Mouse (Mus musculus) ES-E14 (cell line): ENCODE data around the gene Cenpe. TPM values are rescaled to one million over a fixed set of nuclear protein-coding genes. Genes with fewer than 3 reads are reported as not detected.

Experiments used
- DNase-seq: peaks from one replicate; pipeline ENCODE4 v3.0.0-alpha.2; 2013; ENCODE audit warnings: low read depth, low spot score
- H3K27ac ChIP-seq: 2 replicates; pipeline ENCODE4 v1.5.1; 2012; ENCODE audit warnings: low read depth, mild to moderate bottlenecking, low read length, moderate library complexity, mixed read lengths; ENCODE audit not compliant: poor library complexity, insufficient read depth, severe bottlenecking
- H3K36me3 ChIP-seq: 2 replicates; pipeline ENCODE4 v1.6.1; 2012; ENCODE audit warnings: mild to moderate bottlenecking, low read length, moderate library complexity, mixed read lengths; ENCODE audit not compliant: control insufficient read depth, poor library complexity, insufficient read depth, severe bottlenecking
- H3K4me1 ChIP-seq, 2 experiments: fragments of 150-350 bp in 1 of 2; sonication (generic) in 1 of 2; 2 replicates each; pipeline ENCODE4 v1.6.1; 2012; ENCODE audit warnings: low read length in 2 of 2, mild to moderate bottlenecking in 1 of 2, mixed read lengths in 1 of 2; ENCODE audit not compliant: control insufficient read depth in 2 of 2, insufficient read depth in 2 of 2, poor library complexity in 1 of 2
- H3K4me3 ChIP-seq, 2 experiments: fragments of 150-350 bp in 1 of 2; sonication (generic) in 1 of 2; 2 replicates each; pipeline ENCODE4 v1.5.1; 2012; ENCODE audit warnings: low read length in 2 of 2, low read depth in 1 of 2, mild to moderate bottlenecking in 1 of 2, mixed read lengths in 1 of 2; ENCODE audit not compliant: insufficient read depth in 1 of 2, poor library complexity in 1 of 2, severe bottlenecking in 1 of 2
- H3K9ac ChIP-seq: 2 replicates; pipeline ENCODE4 v1.6.1; 2012; ENCODE audit warnings: low read depth, mild to moderate bottlenecking, low read length, mixed read lengths; ENCODE audit not compliant: poor library complexity, insufficient read depth, severe bottlenecking
- H3K9me3 ChIP-seq: fragments of 150-350 bp; sonication (generic); 2 replicates; pipeline ENCODE4 v1.6.1; 2012; ENCODE audit warnings: low read depth, mild to moderate bottlenecking, low read length; ENCODE audit not compliant: control insufficient read depth, insufficient read depth
- CHD2 ChIP-seq: IDR thresholded peaks from 2 replicates; pipeline ENCODE4 v1.6.1; 2014; ENCODE audit warnings: mild to moderate bottlenecking, low read depth, low read length, inconsistent platforms
- HCFC1 ChIP-seq: IDR thresholded peaks from 2 replicates; pipeline ENCODE4 v1.6.1; 2012; ENCODE audit warnings: low read length, inconsistent platforms, borderline replicate concordance; ENCODE audit not compliant: insufficient read depth
- MAFK ChIP-seq: IDR thresholded peaks from 2 replicates; pipeline ENCODE4 v1.6.1; 2014; ENCODE audit warnings: mild to moderate bottlenecking, low read depth, low read length, inconsistent platforms; ENCODE audit not compliant: insufficient read depth
- ZC3H11A ChIP-seq: IDR thresholded peaks from 2 replicates; pipeline ENCODE4 v1.6.1; 2012; ENCODE audit warnings: low read depth, mild to moderate bottlenecking, inconsistent platforms, low read length, borderline replicate concordance
- ZNF384 ChIP-seq: IDR thresholded peaks from 2 replicates; pipeline ENCODE4 v1.6.1; 2012; ENCODE audit warnings: low read depth, low read length, inconsistent platforms
- in situ Hi-C, 2 experiments: fragments of 600-800 bp; cut with MboI; formaldehyde crosslinking; loops; one replicate each; pipeline ENCODE4 v1.15.1; 2025; ENCODE audit warnings: low sequenced_read_pairs in 2 of 2, inconsistent platforms in 1 of 2; ENCODE audit not compliant: unreplicated experiment in 2 of 2
- total RNA-seq: library from RNA; depleted of rRNA; stranded (reverse); fragments of 300-350 nt; gene quantifications from 2 replicates; pipeline ENCODE4 v1.2.3, GENCODE M21; 2012

The Cenpe gene
- total RNA-seq, 1 experiment = 30.8 TPM

GRCm38 (mm10) chr3:135280669-135281415 is 68.5 kb downstream of the Cenpe start, which contains the start of gene Bdh2:
Gene Bdh2 (plus strand): TSS chr3:135281221.
- peak; percentile 93 for DNase-seq
- Histone ChIP-seq H3K9me3 (no peaks in the 10 kb centered on the region), H3K4me3 (peak within 1 kb of the TSS in 1 of 2 experiments; percentile 27; a peak in 1 of 4 replicates), H3K27ac (no peak within 1 kb of the TSS), H3K4me1 (peaks cover 0 to 6% of the 10 kb centered on the region in 2 experiments; a peak in 1 of 4 replicates), H3K36me3 (no peaks in the 10 kb centered on the region), H3K9ac (no peak within 1 kb of the TSS)
- TF ChIP-seq MAFK (no peak), ZNF384 (no peak), HCFC1 (no peak; the same call in 1 of the 2 replicates), CHD2 (0 out of 2 replicates have a peak, but pooled peaks have one; percentile 25), ZC3H11A (peak; percentile 93)
- in situ Hi-C loops = loop anchor here (10.0 to 25.0 kb wide), 2 partner anchors 454 to 456 kb away; no protein-coding TSS in a partner anchor

- Histone ChIP-seq H3K4me3 (no peak overlapping the region; a peak in 1 of 4 replicates), H3K27ac (no peak overlapping the region), H3K36me3 (no peaks in the 10 kb centered on the region), H3K9ac (no peak overlapping the region), H3K9me3 (no peaks in the 10 kb centered on the region), H3K4me1 (peaks cover 0 to 6% of the 10 kb centered on the region in 2 experiments; a peak in 1 of 4 replicates)
- TF ChIP-seq ZC3H11A (no peak), CHD2 (peak; percentile 96)
- DNase-seq = no peak
- in situ Hi-C loops = loop anchor here (10.0 to 25.0 kb wide), 2 partner anchors 453 to 456 kb away; no protein-coding TSS in a partner anchor
These were observed 69.4 kb downstream of the Cenpe start for GRCm38 (mm10) chr3:135281701-135282100.

GRCm38 (mm10) chr3:135285256-135285655 is 72.9 kb downstream of the Cenpe start:
- Histone ChIP-seq H3K36me3 (no peaks in the 10 kb centered on the region), H3K4me3 (no peak overlapping the region), H3K9me3 (no peaks in the 10 kb centered on the region), H3K27ac (no peak overlapping the region), H3K9ac (no peak overlapping the region), H3K4me1 (peaks cover 0 to 6% of the 10 kb centered on the region in 2 experiments; a peak in 1 of 4 replicates)
- TF ChIP-seq HCFC1 (no peak), ZC3H11A (no peak), ZNF384 (no peak), CHD2 (no peak), MAFK (no peak)
- no peak for DNase-seq
- in situ Hi-C loops = loop anchor here (10.0 to 25.0 kb wide), 2 partner anchors 450 to 452 kb away; no protein-coding TSS in a partner anchor

- in situ Hi-C loops = loop anchor here (10.0 to 25.0 kb wide), 2 partner anchors 449 to 451 kb away; no protein-coding TSS in a partner anchor
These were observed 73.5 kb downstream of the Cenpe start for GRCm38 (mm10) chr3:135285807-135286206.

More at GRCm38 (mm10) chr3:135285807-135286206, 73.5 kb downstream of the Cenpe start:
- Histone ChIP-seq H3K36me3 (no peaks in the 10 kb centered on the region), H3K4me1 (peaks cover 0 to 6% of the 10 kb centered on the region in 2 experiments; a peak in 1 of 4 replicates), H3K9me3 (no peaks in the 10 kb centered on the region), H3K27ac (no peak overlapping the region), H3K9ac (no peak overlapping the region), H3K4me3 (no peak overlapping the region)
- no peak for DNase-seq
- TF ChIP-seq HCFC1 (no peak), MAFK (no peak), CHD2 (no peak), ZC3H11A (no peak), ZNF384 (no peak)
